ENCODE assay signal across 16 mouse cellular contexts in the genomic region with DNA sequence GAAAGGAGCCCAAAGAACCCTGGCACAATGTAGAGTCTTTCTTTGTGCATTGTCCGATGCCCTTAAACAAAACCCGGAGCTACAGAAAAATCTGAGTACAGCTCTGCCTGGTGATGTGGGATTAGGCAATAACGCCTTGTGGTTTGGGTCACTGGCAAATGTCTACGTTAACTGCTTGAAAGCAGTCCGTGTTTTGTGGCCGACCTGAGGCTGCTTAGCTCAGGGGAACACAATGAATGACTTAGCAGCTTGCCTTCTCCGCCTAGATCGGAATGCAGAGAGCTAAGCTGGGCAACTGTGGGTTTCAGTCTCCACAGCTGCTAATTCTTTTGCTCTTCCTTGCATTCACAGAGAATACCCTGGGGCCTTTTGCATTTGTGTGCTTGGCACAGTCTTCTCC.
"Had no signal": no experiment of that assay in that cellular context is flagged by ENCODE, and none has a peak within 500 bp of the region (broad histone marks: within the 10 kb centered on the region; RNA-seq: fewer than 3 reads in every experiment).

No protein-coding gene starts in this region.

- H3K9ac ChIP-seq: kidney, embryonic 15.5 days; limb, embryonic 12.5 days; liver, embryonic 13.5 days; liver, postnatal 0 days; lung, embryonic 15.5 days; midbrain, embryonic 15.5 days had no signal

- H3K4me3 ChIP-seq: kidney, embryonic 15.5 days; limb, embryonic 12.5 days; liver, embryonic 13.5 days; lung, embryonic 15.5 days; midbrain, embryonic 10.5 days; midbrain, embryonic 15.5 days had no signal

- ATAC-seq: liver, postnatal 0 days; midbrain, embryonic 15.5 days had no signal

- H3K4me1 ChIP-seq: kidney, embryonic 15.5 days; limb, embryonic 12.5 days; liver, embryonic 13.5 days; lung, embryonic 15.5 days; midbrain, embryonic 10.5 days; midbrain, embryonic 15.5 days had no signal

- H3K27ac ChIP-seq: kidney, embryonic 15.5 days; limb, embryonic 12.5 days; liver, embryonic 13.5 days; lung, embryonic 15.5 days; midbrain, embryonic 10.5 days; midbrain, embryonic 15.5 days had no signal

- H3K9me3 ChIP-seq: kidney, embryonic 15.5 days; limb, embryonic 12.5 days; liver, embryonic 13.5 days; lung, embryonic 15.5 days; midbrain, embryonic 10.5 days; midbrain, embryonic 15.5 days had no signal

- H3K36me3 ChIP-seq: kidney, embryonic 15.5 days; limb, embryonic 12.5 days; liver, embryonic 13.5 days; lung, embryonic 15.5 days; midbrain, embryonic 10.5 days; midbrain, embryonic 15.5 days had no signal

- DNase-seq: kidney, adult 2 months; kidney, postnatal 14 days; layer of hippocampus, postnatal 36 days; liver; liver, embryonic 13.5 days; liver, postnatal 0 days; lung, postnatal 14 days; right cerebral cortex, postnatal 4 days; spleen, adult 18-20 months; thymus, adult 18-20 months; thymus, postnatal 14 days had no signal

- H3K27me3 ChIP-seq: kidney, embryonic 15.5 days; limb, embryonic 12.5 days; liver, embryonic 13.5 days; lung, embryonic 15.5 days; midbrain, embryonic 15.5 days had no signal

- H3K4me2 ChIP-seq: kidney, embryonic 15.5 days; limb, embryonic 12.5 days; liver, embryonic 13.5 days; lung, embryonic 15.5 days; midbrain, embryonic 15.5 days had no signal
